Mouse (Mus musculus): Measurements from ENCODE around the gene Tfb1m.

The Tfb1m gene

DNA sequence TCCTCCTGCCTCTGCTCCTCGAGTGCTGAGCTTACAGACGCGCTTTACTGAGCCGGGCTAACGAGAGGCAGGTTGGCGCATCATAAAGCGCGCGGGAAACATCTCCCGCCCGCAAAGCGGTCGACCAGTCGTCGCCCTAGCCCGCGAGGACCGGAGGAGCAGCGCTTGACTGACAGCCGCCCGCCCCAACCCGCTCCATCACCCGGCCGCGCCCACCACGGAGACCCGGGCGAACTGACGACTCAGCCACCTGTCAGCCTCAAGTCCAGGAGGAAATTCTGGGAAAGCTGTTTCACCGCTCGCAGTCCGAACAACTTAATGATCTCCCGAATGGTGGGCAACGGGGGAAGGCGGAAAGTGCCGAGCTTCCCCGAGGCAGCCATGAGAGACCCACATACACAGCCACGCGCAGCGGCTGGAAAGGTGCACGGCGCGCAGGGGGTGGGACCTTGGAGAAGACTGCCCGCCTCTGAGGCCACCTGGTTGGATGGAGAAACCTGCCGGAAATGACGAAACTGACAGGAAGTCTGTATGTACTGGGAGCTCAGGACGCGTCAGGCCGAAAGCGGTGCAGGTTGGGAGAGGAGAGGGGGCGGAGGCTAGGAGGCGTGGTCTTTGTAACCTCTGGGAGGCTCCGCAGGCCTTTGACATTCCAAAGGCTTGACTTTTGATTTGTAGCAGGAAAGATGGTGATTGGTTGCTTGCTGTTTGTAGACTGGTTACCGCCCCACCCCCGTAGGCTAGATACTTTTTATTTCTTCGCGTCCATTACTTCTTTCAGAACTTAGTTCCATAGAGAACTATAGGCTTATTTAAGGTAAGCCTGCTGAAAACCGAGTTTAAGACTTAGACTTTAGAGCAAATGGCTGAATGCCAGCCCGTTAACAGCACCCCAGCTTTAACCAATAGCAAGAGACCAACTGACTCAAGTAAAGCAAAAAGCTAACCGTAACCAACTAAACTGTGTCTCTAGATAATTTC lies at the start of gene Tfb1m:
Gene Tfb1m, minus strand, starts transcription at position 451 of the 981 bp plus-strand sequence.
- DNase-seq: peak; percentile 98

DNA sequence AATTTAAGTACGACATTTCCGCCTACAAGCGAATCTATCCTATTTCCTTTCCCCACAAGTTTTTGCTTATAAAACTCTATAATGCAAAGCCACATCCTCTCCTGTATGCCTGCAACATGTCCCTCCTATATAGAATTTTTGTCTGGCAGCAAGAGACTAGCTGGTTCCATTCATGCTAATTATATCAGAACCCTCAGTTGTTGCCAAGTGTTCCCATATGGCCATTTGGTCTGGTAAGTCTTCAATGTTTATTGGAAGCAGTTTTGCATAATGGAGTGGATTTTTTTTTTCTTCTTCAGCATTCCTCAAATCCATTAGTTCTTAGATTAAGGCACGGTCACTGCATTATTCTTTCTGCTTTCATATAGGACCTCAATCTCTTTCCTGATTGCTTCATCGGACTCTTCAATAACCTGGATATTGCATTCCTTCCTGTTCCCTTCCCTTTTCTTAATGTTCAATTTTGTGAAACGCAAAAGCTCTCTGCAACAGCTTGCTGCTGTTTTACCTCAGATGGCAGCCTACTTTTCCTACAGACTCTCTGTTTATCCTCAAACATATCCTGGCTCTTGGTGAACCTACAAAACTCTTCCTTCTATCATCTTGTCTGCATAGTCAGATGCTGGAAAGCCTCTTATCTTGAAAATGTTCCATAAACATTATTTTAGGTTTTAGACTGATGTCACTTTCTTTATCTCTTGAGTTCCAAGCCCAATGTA lies 45.5 kb upstream of the Tfb1m start:
- DNase-seq: no peak

DNA sequence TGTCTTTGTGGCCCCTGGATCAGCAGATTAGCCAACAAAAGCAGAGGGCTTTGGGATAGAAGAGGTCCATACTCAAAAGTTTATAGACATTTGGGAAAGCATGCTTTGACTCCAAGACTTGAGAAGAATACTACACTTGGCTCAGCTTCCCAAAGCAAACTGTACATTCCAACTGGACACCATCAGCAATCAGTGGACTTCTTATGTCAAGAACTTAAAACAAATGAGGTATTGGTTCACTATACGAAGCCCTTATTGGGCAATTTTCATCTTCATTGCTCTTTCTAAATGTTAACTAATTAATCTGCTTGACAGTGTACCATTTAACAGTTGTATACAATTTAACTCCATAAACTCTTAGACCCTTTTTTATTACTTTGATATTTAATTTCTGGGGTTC lies 40.8 kb upstream of the Tfb1m start:
- no peak for DNase-seq

DNA sequence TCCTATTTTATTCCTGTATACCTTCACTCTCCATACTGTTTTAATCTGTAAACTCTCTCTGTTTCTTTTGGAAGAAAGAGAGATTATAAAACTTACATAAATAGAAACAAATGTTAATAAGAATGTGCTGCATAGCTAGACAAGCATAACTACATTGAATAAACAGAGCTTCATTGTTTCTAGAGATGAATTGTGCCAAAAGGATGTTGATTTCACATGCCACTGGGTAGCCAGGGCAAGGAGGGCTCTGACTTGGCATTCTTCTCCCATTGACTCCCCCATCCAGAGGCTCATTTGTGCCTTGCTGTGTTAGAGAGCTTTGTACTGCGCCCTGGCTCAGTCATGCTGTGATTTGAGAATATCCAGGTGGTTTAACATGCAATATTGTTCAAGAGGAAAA lies 40.3 kb upstream of the Tfb1m start:
- DNase-seq: no peak

DNA sequence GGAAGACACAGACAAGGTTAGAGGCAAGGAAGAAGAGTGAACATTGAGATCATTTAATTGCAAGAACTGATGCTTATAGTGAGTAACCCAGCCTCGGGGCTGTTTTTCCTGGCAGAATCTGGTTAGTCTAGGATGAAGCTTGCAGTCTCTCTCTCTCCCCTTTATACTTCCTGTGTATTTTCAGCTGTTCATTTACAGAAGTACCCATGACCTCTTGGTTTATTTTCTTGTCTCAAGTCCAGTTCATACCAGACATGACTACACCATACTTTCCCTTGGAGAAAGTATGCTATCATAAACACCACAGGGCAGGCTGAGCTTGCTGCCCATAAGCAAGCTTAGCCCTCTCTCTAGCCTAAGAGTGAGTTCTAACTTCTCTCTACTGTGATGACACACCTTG lies 39.5 kb upstream of the Tfb1m start:
- DNase-seq: no peak

DNA sequence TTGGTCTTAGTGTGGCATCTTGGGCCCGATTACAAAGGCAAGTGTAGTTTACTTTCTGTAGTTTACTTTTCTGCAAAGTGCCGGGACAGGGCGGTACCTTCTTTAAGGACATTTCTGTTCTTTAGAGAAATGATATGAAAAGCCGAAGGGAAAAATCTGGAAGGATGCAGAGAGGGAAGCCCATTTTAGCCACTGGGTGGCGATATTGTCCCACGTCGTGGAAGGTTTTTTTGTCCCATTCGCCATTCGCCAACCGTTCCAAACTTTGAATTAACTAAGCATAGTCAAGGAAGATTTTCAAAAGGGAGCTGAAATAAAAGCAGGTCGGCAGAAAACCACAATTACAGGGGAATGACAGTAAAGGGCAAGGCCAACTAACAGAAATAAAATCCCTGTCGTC lies 13.3 kb upstream of the Tfb1m start:
- DNase-seq: peak; percentile 16

DNA sequence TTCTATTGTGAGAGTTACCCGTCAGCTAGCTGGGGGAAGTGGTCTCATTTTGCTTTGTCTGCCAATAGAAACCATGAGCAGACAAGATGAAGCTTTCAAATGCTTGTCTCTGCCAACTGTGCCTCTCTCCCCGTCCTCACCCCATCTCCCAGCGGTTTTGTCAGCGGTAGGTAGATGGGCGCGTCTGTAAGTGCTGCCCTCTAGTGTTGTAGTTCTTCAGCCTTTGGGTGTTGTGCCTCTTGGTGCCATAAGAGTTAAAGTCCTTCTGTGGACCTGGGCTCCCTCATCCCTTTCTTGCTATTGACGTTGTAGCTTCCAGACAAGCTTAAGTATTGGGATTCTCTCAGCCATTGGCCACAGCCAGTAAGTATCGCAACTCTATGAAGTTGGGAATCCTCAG lies 4.8 kb upstream of the Tfb1m start:
- no peak for DNase-seq

DNA sequence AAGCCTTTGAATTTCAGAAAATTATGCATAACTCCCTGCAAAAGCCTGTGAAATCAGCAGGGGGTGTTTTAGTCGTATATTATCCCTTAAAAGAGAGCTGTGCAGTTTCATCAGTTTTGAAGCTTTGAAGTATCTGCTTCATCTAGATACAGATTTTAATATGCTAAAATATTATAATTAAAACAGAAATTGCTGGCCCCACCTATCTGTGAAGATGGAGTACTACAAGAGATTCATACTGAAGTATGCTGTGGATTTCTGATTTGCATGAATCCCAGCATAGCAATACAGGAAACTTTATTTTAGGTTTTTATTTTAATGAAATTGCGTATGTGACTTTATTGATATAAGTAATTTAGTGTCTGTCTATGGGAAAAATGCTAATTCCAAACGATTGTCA lies 3.0 kb upstream of the Tfb1m start:
- DNase-seq: no peak

DNA sequence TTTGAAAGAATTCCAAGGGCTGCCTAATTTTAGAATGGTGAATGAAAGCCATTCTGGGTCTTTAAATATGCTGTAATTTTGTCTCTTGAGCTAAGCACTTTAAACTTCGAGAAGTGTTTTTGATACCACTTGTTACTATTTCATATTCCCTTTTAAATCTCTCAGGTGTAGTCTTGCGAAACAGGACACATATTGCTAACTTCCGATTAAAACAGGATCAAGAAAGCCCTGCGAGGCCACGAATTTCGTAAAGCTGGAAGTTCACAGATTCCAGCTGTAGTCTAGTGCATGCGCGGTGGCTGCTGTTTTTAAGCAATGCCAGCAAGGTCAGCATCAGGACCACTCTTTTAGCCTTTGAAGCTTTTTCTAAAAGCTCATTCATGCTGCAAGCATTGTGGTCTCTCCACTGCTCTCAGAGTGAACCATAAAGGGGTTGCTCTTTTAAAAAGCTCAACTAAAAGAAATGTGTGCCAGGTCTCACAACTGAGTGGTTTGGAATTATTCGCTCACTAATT lies 832 bp upstream of the Tfb1m start:
- peak; percentile 26 for DNase-seq

DNA sequence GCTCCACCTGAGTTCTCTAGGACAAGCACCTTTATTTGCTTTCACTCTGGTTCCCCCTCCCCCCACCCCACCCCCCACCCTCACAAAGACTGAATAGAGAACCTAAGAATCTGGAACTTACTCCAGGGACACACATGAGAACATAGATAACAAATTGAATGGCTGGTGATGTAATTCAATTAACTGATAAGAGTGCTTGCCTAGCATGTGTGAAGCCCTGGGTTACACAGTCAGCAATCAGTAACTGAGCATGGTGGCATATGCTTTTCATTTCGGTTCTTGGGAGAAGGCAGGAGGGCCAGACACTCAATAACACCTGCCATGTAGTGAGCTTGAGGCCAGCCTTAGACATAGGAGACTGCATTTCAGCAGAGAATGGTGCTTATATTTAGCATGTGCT lies 1.3 kb downstream of the Tfb1m start:
- DNase-seq: peak; percentile 12

DNA sequence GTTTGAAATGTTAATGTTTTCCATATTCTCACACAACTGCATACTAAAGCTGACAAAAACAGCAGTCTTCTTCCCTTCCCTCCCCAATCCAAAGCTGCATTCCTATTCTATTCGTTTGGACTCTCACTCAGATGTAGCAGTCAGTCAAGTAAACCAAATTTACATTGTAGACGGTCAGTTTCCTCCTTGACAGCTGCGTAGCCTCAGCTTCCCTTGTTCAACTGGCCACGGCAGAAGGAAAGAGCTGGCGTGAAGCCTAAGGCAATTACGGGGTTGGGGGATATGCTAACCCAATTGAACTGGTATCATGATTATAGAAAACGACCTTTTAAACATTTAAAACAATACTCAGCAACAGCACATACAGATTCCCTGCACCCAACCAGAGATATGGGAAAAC lies 9.9 kb downstream of the Tfb1m start:
- DNase-seq: no peak

DNA sequence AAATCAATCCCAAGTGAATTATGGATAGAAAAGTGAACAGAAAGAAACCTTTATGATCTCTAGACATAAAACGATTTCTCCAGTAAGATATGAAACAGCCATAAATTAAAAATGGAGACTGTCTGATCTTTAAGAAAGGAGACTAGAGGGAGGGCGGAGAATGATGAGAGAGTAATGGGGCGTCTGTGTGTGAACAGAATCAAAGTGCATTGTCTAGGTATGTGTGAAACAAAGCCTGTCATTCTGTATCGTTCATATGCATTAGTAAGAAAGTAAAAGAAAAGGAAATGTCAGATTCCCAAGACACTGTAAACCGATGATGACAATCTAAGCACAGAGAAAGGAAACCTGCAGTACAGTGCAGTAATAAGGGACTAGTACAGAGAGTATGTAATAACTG lies 16.5 kb downstream of the Tfb1m start:
- no peak for DNase-seq

DNA sequence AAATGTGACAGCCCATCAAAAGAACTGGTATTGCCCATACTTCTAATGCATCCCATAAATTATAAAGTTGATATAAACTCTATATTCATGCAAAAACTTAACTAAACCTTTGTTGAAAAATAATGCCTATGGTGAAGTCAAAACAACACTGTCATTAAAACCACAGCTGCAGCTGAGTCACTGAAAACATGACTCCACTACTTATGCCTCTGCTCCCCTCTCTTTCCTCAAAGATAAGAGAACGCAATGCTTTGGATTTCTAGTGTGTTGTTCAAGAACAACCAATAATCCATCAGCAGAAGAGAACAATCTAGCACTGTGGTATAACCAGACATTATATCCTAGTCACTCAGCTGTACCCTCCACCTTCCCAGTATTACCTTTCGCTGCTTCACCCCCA lies 17.3 kb downstream of the Tfb1m start:
- no peak for DNase-seq

DNA sequence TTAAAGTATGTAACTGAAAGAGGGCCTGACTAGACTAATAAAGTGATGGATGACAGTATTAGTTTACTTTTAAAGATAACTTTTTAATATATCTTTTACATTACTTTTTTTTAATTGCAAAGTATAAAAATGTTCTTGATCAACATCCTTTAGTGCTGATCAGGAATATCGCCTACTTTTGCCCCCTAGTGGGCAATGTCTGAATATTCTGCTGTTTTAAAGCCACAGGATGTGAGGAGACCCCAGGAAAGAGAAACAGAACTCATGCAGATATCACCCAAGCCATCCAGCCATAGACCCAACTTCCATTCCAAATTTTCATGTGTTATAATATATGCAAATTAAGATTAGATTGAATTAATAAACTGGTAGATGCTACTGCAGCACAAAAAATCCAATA lies 24.2 kb downstream of the Tfb1m start:
- DNase-seq: no peak

DNA sequence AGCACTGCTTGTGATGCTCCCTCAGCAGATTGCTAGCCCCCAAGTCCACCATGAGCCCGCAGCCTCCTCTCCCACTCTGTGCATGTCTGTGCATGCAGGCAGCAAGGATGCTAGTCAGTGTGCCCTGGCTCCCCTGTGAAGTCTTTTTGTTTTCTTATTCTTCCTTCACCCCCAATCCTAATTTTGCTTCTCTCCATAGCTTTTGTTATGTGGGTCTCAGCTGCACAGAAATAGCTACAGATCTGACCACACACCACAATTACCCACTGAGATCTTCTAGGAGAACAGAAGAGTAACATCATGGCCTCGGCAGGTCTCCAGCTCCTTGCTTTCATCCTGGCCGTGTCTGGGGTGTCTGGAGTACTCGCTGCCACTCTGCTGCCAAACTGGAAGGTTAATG lies 25.3 kb downstream of the Tfb1m start, which contains the start of gene Cldn20:
Gene Cldn20, plus strand, starts transcription at position 301 of the 400 bp plus-strand sequence.
- no peak for DNase-seq

DNA sequence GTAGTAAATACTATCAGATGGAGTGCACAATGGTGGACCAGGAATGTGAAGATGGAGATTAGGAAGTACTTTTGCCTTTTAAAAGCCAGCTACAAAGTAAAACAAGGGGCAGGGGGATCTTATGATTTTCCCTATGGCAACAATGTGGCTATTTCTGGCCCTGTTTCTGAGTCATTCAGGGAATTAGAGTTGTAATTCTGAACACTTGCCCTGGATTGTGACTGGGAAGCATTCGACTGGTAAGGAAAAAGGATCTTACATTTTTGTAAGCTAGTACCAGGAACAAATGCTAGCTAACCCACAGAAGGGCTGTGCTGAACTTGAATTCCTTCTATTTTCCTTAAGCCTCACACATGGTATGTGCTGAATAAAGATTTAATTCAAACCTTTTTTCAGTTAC lies 25.9 kb downstream of the Tfb1m start:
- DNase-seq: no peak

DNA sequence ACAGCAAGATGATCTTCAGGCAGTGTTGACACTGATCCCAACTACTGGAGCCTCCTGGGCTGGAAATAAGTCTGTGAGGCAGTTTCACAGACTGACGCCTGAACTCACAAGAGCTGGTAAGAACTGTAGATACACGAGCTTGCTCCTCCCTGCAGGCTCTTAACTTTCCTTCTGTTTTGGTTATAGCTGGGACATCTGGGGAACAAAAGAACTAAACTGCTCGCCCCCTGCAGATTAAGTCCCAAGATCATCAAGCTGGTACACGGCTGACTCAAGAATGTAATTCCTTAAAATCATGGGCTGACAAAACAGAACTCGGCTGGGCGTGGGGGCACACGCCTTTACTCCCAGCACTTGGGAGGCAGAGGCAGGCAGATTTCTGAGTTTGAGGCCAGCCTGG lies 27.0 kb downstream of the Tfb1m start:
- DNase-seq: no peak

DNA sequence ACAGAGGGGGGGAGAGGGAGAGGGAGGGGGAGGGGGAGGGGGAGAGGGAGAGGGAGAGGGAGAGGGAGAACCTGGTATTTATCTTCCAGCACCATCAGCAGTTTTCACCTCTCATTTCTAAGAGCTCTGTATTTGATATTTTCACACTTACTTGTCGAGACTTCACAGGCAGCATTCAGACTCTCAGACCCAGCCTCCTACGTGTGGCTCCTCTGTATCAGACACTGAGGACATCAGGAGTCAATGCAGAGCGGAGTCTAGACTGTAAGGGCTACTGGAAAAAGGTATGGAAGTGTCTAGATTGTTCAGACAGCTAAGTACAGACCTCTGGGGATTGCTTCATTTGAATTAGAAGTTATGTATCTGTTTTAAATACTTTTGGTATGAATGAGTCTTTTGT lies 28.1 kb downstream of the Tfb1m start:
- DNase-seq: no peak

DNA sequence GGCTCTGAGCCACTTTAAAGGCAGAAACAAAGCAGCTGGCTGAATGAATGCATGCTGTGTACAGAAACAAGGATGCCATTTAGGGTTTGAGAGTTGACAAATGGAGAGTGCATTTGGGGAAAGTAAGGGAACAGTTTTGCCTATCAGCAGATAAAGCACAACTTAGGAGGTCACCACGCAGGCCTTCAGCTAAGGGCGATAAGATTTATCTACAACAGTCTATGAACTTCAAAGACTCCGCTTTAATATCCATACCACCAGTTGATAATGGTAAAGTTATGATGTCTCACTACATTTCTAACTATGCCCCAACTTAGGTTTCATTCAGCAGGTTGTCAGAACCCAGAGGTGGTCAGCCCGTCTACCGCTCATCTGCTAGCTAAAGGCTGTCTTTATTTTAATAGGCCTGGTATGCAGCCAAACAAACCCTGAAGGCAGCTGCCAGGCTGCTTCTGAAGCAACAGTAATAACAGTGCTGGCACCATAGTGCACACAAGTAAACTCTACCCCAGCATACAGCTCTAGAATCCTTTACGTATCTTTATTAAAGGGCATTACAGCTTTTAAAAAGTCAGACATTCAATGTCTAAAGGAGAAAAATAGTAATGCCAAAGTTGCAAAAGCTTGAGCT lies 29.6 kb downstream of the Tfb1m start:
- DNase-seq: no peak

DNA sequence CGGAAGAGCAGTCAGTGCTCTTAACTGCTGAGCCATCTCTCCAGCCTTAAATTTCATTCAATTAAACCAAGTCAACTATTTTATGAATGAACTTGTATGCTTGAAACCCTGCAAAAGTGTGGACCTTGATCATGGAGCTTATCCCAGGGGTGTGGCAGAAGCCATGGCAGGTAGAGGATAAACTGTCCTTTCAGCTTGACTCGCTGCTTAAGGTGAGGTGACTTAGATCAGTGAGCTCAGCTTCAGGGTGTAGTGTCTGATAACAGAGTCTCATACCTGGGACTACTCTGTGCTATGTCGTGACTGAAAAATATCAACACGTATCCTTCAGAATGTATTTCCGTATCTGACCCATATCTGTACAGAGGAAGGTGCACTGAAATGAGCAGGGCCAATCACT lies 37.2 kb downstream of the Tfb1m start:
- DNase-seq: no peak

DNA sequence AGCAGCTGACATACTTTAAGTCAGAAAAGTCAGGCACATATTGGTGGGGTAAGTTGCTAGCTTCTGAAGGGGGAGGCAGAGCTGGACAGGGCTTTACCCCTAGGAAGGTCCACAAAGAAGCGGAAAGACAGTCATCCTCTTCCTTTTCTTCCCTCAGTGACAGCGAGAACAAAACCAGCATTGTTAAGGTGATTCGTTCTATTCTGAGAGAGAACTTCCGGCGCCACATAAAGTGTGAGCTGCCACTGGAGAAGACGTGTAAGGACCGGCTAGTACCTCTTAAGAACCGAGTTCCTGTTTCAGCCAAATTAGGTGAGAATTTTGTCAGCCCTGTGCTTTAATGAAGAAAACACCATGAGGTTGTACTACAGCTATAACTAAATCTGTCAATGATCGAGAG lies 41.2 kb downstream of the Tfb1m start:
- no peak for DNase-seq

DNA sequence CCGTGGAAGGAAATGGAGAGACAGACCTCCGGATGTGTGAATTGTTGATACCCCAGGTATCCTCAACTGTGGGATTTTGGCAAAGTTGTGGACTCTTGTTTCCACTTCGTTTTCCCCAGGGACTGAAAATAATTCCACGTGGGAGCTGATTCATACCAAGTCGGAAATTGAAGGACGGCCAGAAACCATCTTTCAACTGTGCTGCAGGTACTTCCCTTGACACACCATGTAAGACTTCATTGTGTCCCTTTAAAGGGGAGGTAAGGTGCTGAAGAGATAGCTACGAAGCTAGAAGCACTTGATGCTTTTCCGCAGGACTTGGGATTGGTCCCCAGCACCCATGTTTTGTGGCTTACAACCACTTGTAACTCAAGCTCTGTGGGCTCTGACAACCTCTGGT lies 41.7 kb downstream of the Tfb1m start:
- DNase-seq: no peak

DNA sequence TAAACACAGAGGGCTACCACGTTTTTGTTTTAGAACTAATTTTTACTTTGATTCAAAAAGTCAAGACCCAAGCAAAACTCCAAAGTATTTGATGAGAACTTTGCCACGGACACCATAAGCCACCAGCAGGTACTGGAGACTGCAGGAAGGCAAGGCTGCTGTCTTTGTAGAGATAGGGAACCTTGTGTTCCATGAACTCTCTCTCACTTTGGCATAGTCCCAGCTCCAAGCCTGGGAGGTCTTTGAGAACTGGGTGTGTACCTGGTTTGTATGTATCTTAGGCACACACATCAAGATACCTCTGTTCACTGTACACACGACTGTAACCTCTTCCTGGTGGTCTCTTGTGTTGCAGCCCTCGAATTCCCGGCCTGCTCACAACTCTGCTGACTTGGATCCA lies 43.3 kb downstream of the Tfb1m start:
- no peak for DNase-seq

DNA sequence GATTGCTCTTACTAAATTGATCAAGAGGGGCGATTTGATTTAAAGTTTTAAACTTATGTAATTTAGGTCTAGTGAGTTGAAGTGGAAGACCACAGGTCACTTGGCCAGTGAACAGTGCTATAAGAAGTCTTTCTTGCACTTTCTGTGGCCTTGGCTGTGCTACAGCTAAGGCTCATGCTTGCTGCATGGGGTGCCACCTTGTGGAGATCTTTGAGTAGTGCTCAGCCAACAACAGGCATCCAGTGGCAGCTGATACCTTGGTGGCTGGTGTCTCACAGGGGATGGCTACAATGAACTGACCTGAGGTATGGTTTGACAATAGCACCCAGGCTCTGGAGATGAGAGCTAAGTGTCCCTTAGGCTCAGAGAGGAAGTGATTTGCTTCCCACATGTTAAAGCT lies 47.7 kb downstream of the Tfb1m start:
- peak; percentile 34 for DNase-seq

Measured in cerebellum, adult 11-12 months (tissue).